Mouse (Mus musculus) cerebellum, adult 18-20 months (tissue): ENCODE measurements around the gene Sgtb.

Experiments
- DNase-seq, 2 experiments: peaks; one replicate each; pipeline ENCODE4 v3.0.0; 2021

Sgtb gene

DNA sequence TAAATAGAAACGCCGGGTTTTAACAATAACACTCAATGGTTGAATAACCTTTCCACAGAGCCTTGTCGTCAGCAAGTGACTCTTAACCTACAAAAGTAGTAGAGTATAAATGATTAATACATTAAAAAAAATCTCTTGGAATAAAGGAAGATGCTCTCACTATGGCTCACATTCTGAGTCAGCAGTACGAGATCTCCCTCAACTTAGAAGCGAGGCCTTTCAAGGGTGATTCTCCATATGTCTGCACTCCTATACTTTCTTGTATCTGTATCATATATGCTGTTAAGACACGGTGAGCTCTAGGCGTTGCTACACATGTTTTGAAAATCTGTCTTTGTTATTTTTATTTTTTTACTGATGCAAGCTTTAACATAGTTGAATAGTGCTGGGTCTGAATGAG is 985 bp downstream of the Sgtb start:
- DNase-seq: no peak

DNA sequence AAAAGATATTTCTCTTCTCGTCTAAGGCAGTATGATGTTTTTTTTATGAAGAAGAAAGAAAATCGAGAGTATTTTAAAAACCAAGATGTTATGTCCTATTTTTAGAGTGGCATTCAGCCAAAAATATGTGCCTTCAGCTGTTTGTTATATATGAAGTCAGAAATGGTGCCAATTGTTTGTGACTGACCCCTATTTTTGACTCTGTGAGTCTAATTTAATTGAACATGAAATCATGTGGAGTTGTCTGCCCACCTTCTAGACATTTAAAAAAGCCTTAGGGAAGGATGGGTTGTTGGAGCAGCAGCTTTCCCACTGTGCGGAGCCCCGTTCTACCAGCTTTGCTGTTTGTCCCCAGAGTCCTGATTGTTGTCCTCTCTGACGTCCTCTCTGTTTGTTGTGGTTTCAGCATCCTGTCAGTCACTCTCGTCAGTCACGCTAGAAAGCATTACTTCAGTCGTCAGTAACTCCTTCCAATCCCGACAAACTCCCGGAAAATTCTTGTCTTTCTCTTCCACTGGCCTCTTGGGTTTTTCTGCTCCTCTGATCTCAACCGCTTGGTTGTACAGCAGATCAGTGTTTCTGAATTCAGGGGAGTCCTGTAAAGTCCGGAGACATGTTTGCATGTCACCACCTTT is 2.8 kb downstream of the Sgtb start:
- DNase-seq: no peak

DNA sequence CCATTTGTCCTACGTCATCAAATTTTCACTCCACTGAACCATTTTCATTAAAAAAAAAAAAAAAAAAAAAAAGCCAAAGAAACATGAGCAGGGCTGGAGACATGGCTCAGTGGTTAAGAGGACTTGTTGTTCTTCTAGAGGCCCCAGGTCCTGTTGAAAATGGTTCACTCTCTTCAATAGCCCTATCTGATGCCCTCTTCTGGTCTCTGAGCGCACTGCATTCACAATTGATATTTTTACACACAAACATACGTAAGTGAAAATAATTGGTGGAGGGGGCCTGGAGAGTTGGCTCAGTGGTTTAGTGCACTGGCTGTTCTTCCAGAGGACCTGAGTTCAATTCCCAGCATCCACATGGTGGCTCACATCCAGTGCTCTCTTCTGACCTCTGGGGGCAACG is 4.2 kb downstream of the Sgtb start:
- DNase-seq: no peak

DNA sequence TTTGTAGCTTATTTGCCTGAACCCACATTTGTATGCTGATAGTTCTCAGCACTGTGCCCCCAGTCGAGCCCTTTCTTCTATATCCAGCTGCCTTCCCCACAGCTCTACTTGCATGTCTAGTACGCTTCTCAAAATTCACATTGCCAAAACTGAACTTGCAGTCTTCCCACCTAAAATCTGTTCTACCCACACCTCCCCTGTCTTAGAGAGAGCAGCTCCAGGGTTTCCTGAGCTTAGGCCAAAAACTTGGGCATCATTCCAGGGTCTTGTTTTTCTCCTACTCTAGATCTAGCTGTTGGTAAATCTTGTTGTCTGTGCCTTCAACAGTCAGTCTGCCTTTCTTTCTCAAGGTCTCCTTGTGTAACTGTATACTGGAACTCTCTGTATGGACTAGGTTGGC is 5.3 kb downstream of the Sgtb start:
- DNase-seq: no peak

DNA sequence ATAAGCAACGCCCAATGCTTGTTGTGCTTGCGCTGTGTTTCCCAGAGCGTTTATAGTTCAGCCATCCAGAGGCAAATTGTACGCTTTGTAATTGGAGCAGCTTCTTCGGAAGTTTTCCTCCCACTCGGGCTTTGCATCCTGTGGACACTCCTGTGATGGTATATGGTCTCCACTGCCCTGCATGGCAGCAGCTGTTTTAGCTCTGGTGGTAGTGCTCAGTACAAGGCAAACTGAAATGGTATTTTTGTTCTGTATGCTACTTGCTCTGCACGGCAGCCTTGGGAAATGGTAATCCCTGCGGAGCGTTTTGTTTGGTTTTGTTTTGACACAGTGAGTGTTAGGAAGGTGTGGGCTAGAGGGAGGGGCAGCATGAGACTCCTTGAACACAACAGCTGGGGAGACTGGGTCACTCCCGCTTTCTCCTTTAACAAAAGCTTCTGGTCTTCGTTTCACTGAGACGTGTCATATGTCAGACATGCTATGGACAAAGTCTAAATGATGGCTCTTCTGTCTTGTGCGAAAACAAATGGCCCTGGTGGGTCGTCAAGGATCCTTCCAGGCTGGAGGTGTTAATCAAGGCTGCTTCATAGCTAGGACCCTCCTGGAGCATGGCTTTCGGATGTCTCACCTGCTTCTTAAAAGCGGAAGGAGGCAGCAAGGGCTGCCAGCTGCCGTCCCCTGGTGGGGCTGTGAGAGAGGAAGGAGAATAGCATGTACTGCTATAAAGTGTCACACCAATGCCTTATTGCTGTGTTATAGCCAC is 12.7 kb downstream of the Sgtb start:
- DNase-seq: no peak

DNA sequence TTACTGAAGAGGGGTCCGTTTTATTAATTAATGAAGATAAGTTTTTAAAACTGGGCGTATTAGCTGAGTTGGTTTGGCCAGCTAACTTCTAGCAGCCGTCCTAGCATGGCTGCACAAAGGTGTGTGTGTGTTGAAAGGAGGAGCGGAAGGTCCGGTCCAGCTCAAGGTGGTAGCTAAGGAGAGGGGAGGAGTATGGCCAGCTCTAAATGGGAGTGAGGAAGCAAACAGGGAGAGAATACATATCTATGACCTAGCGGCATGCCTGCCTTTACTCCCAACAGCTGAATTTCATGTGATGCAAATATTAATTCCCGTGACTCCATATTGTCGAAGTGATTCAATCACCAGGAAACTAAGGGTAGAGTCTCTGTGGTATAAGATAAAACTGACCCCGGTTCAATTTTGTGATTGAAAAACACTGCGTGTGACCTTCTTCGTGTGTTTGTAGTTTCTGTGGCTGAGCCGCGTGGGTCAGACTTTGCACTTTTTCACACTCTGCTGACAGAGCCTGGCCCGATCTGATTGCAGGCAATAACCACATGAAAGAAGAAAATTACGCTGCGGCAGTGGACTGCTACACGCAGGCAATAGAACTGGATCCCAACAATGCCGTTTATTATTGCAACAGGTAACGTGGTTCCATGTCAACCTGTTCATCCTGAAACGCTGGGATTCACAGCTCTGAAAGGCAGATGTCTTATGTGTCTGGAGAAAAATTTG is 14.3 kb downstream of the Sgtb start:
- no peak for DNase-seq

DNA sequence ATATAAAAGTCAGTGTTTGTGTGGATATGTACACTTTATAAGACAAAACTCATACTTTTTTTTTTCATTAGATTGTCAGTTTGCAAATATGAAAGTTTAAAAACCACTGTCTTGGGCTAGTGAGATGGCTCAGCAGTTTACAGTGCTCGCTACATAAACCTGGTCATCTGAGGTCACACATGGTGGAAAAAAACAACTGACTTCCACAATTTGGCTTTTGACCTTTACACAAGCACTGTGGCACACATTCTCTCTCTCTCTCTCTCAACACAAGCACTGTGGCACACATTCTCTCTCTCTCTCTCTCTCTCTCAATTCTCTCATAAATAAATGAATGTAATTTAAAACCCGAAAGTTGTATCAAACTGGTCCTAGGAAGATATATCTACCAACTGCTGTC is 23.0 kb downstream of the Sgtb start:
- DNase-seq: no peak

DNA sequence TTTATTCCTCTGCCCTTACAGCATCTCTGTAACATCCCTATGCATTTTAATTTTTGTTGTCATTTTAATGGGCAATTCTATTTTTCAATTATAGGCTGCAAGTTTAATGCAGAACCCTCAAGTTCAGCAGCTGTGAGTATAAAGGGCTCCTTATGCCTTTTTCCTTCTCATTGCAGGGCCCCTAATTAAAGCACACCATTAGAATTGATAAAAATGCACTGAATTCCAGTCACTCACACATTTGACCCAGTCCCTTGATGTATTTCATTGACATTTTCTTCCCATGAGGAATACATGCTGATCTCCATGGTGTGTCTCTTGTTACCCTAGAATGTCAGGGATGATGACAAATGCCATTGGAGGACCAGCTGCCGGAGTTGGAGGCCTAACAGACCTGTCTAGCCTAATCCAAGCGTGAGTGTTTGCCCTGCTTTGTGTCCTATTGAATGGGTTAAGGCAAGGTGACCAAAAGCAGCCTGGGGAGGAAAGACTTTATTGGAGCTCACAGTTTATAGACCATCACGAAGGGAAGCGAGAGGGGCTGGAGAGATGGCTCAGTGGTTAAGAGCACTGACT is 25.1 kb downstream of the Sgtb start:
- no peak for DNase-seq

DNA sequence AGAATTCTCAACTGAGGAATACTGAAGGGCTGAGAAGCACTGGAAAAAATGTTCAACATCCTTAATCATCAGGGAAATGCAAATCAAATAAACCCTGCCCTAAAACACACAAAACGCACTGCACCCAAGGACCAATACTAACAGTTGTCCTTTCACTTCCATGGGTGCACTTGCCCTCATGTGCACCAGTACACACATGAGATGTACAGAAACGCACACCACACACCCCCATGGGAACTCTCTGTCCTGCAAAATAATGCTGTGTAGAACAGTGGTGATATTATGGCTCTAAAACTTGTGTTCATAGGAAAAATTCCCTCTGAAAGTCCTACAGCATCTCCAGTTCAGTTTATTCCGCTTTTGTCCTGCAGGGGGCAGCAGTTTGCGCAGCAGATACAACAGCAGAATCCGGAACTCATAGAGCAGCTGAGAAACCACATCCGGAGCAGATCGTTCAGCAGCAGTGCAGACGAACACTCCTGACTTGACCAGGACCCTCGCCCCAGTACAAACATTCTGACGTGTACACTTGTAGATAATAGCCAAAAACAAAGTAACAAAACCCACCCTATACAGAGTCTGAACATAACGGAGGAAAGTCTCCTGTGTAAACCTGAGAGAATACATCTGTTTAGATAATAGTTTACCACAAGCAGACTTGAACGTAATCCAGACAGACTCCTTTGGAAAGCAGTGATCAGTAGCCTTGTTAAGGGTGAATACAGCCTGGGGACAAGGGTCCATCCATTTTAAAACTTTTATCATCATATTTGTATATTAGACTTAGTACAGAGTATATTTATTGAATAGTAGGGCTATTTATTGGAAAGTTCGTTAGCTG is 30.0 kb downstream of the Sgtb start:
- DNase-seq: peak; percentile 77 to 83

DNA sequence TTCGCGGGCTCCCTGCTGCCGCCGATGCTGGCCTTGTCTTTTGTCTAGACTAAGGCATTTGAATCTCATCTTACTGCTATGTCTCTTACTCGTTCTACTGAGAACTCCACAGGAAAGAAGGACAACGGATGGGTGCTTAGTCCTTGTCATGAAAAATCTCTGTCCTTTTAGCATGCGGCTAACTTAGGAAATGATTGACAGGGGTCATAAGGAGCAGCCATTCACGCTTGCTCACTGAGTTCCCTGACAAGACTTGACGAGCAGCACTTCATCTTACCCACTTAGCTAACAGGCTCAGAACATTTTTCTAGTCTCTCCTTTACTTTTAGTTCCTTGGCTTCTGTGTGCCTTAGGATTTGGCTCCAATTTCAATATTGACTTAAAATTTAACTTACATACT is 35.3 kb downstream of the Sgtb start:
- DNase-seq: no peak

DNA sequence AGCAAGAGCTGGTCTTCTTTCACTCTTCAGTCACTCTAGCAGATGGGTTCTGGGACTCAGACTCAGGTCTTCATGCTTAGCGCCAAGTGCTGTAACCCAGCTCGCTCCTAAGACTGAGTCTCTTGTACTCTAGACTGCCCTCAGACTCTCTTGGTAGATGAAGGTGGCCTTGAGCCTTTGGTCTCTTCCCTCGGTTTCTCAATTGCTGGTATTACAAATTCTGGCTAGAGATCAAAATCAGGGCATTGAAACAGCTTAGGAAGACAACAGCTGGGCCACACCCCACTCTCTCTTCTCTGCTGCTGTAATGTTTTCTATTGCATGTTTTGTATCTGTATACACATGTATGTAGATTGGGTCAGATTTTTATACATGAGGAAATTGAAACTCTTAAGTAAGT is 36.1 kb downstream of the Sgtb start:
- DNase-seq: no peak

DNA sequence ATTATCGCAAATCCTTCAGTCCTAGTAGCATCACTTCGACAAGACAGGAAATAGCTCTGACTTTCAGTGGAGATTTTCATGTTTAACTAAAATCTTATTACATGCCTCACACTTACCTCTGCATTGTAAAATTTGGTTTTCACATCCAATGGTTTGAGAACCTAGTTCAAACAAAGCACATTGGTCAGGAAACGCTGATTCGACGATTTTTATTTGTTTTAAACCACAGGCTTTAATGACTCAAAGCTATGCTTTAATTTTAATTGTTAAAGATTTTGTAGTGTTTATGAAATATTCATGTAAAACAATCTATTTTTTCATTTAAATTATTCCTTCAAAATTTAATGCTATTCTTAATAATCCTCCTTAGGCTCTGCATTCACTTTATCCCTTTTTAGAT is 44.6 kb downstream of the Sgtb start:
- DNase-seq: no peak

DNA sequence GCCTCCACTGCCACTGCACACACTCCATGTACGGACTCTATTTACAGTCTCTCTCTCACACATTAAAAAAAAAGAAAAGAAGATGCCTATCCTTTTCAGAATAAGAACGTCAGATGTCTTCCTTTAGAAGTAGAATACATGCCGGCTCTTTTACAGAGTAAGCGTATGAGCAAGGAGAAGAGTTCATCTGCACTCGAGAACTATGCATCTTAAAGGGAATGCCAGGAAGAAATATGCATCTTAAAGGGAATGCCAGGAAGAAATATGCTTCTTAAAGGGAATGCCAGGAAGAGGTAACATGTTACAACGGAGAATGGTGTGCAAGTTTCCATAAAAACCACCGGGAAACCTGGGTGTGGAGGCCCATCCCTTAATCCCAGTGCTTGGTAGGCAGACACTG is 45.6 kb downstream of the Sgtb start:
- DNase-seq: no peak

DNA sequence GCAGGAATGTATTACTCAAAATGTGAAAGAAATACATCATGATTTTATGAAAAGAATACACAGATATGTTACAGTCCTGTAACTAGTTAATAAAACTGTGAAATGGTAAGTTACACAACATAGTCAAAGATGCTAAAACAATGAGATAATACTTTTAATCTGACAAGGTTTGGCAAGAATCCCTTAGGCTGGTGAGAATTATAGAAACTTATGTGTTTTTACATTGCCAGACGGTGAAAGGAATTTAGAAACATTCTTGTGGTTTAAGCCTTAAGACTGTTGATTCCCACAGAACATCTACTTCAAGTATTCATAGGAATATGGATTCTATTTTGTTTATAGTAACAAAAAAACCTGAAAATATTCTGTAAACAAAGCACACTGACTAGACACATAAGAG is 46.1 kb downstream of the Sgtb start:
- DNase-seq: no peak

DNA sequence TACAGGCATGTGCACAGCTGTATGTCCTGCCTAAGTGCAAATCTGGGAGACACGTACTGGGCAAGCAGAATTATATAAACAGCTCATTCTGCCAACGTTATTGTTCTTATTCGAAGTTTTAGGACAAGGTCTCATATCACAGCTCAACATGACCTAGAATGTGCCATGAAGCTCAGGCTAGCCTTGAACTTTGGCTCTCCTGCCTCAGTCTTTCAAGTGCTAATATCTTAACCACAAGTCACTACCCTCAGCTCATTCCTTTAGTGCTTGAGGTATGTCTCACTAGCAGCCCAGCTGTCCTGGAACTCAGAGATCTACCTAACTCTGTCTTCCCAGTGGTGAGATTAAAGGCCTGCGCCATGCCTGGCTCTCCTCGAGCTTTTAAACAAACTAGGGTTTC is 62.2 kb downstream of the Sgtb start:
- no peak for DNase-seq

DNA sequence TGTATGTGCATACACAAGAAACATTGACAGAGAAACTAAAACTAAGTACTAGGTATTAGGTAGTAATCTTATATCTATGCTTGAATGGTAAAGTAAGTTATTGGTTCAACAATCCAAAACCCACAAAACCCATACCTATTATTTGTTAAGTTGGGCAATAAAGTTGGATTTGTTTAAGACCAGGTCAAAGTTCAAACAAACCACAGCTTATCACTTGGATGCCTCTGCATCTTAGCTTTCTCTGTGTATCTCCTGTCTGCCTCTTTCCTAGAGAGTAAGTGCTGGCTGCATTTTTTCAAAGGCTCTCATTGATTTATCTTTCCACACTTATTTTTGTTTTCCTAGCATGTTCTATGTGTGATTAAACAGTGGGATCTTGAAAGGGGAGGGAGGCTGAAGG is 63.0 kb downstream of the Sgtb start:
- no peak for DNase-seq

DNA sequence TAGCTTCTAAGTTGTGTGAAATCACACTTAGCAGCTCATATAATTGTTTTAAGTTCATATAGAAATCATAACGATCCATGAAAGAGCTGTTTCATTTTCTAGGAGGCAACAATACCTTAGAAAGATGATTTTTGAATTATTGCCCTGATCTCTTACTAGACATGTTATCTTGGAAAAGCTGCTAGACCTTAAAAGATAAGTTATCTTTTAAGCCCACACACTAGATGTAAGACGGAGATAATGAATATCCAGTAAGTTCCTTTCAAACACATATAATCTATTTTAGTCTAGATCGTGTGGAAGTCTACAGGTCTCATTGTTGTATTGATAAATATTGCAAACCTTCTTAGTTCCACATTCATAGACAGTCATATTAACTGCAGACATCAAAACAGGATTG is 67.3 kb downstream of the Sgtb start:
- DNase-seq: no peak

DNA sequence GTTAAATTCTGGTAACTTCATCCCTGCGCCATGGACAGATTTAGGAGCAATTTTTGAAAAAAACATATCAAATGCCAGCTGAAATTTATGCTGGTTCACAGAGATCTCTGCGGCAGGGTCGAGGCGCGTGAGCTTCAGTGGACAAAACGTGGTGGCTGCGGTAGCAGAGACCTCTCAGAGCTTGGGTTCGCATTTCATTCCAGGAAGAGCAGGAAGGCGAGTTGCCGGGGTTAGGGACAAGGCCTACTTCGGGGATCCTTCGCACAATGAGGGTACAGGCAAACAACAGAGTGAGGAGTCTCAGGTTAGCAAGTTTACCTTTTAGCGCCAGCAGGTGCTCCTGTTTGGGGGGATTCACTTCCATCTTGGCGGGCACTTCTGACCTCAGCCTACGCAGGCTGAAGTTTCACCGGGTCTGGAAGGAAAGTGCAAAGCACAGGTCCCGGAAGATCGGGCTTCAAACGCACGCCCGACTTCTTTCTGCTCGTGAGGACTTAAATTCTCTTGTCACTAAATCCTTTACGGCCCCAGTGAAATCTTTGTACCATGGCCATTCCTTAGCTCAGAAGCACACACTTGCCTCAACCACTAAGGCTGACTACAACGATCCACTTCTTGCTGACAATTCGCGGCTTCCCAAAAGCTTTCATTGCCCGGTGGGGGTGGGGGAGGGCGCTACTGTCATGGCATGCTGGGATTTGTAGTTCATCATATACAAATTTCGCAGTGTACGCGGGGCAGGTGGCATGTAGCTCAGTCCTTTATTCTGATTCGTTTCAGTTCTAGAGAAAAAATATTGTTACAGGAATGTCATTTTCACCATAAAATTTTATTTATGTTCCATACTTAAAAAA is 68.5 kb downstream of the Sgtb start, which contains the start of gene Trappc13:
Gene Trappc13, minus strand, starts transcription at position 674 of the 854 bp plus-strand sequence.
- peak in 1 of 2 experiments; percentile 84 for DNase-seq

DNA sequence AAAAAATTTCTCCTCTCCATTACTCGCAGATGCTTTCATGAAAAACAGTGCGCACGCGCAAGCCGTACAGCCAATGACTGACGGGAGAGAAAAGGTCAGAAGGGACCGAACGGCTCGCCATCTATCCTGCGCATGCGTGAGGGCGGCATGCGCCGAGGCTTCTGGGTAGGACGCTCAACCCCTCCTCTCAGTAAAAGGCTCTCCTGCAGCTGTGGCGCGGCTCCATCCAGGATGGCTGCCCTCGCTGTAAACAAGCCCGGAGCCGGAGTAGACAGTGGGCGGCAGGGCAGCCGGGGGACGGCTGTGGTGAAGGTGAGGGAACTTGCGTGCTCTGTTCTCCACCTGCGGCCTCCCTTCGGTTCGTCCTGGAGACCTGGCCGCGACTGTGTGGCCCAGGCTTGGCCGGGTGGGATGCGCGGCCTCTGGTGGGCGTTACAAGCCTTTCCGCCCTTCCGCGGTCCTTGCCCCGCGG is 69.1 kb downstream of the Sgtb start, which contains the start of gene Trim23:
Gene Trim23, plus strand, starts transcription at position 148 of the 472 bp plus-strand sequence.
- DNase-seq: peak; percentile 98

DNA sequence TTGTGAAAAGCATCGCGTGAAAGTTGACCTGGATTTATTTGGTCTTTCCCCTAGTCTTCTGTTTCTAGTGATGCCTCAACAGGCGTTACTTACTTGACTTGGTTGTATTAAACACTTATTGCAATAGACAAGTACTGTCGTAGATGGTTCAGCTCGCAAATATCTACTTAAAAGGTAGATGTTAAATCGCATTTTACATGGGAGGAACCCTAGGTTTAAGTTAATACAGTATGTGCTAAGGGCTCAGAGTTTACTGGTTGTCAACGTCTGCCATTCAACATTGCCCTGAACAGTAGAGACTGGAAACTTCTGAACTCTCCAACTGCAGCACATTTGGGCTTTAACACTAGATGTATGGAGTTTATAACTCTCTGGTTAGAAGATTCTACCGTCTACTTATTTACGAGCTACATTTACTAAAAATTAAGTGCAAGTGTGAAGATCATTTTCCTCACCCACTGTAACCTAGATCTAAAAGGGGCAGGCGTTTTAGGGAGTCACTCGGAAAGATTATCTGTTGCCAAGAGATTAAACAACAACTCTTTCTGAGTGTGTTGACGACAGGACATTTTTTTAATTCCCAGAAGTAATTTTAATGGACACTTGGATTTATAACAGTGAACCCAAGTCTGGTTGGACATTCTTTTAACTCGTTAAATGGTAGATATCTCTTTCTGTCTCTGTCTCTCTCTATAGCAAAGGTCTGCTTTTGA is 69.8 kb downstream of the Sgtb start:
- DNase-seq: no peak

DNA sequence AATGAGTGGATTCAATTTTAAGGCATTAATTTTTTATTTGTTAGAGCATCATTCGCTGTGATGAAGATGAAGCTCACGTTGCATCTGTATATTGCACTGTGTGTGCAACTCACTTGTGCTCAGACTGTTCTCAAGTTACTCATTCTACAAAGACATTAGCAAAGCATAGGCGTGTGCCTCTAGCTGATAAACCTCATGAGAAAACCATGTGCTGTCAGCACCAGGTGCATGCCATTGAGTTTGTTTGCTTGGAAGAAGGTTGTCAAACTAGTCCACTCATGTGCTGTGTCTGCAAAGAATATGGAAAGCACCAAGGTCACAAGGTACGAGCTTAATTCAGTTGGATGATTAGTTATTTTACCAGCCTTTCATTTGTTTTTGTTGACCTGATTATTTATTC is 77.8 kb downstream of the Sgtb start:
- no peak for DNase-seq
